Mouse (Mus musculus) G1E (cell line): ENCODE results near the gene Bhlha9. TPM values are rescaled to one million over a fixed set of nuclear protein-coding genes. Genes with fewer than 3 reads are reported as not detected.

Experiments used
- ATAC-seq: 2 replicates; pipeline ENCODE4 v1.8.0; 2016; ENCODE audit warnings: mild to moderate bottlenecking; ENCODE audit not compliant: insufficient number of reproducible peaks, poor library complexity, low FRiP score, severe bottlenecking; ENCODE audit errors: extremely low read depth
- DNase-seq: peaks from one replicate; pipeline ENCODE4 v3.0.0; 2012; ENCODE audit warnings: low spot score
- H3K27me3 ChIP-seq: 2 replicates; pipeline ENCODE4 v1.6.1; 2012; ENCODE audit warnings: mild to moderate bottlenecking, low read length, inconsistent platforms; ENCODE audit not compliant: insufficient read depth
- H3K36me3 ChIP-seq: replicated peaks from 2 replicates; pipeline ENCODE3; 2012; ENCODE audit warnings: mild to moderate bottlenecking, inconsistent platforms
- H3K4me1 ChIP-seq: 2 replicates; pipeline ENCODE4 v1.6.1; 2012; ENCODE audit warnings: low read depth, low read length, inconsistent platforms, mixed read lengths; ENCODE audit not compliant: insufficient read depth
- H3K4me3 ChIP-seq: 2 replicates; pipeline ENCODE4 v1.5.1; 2012; ENCODE audit warnings: low read depth, mild to moderate bottlenecking, inconsistent platforms, low read length, moderate library complexity, mixed read lengths
- H3K9me3 ChIP-seq: replicated peaks from 2 replicates; pipeline ENCODE4 v1.6.1; 2012; ENCODE audit warnings: inconsistent platforms
- CTCF ChIP-seq: IDR thresholded peaks from 2 replicates; pipeline ENCODE4 v1.5.1; 2012; ENCODE audit warnings: low read depth, low read length, inconsistent platforms, mixed read lengths
- GATA1 ChIP-seq: IDR thresholded peaks from 2 replicates; pipeline ENCODE4 v1.6.1; 2012; ENCODE audit warnings: borderline replicate concordance, low read length, inconsistent platforms, mixed read lengths
- GATA2 ChIP-seq: IDR thresholded peaks from 2 replicates; pipeline ENCODE4 v1.6.1; 2012; ENCODE audit warnings: low read depth, low read length, inconsistent platforms, borderline replicate concordance
- POLR2AphosphoS5 ChIP-seq: IDR thresholded peaks from 2 replicates; pipeline ENCODE4 v1.6.1; 2012; ENCODE audit warnings: low read depth, low read length, inconsistent platforms; ENCODE audit not compliant: insufficient replicate concordance
- TAL1 ChIP-seq: conservative IDR thresholded peaks from 2 replicates; pipeline ENCODE4 v1.6.1; 2012; ENCODE audit warnings: low read depth, low read length, inconsistent platforms, mixed read lengths
- polyA plus RNA-seq: library from polyadenylated mRNA; stranded (reverse); fragments of >175 nt; gene quantifications from 2 replicates; pipeline ENCODE4 v1.2.3, GENCODE M21; 2012
- total RNA-seq, 2 experiments: library from RNA; stranded (forward) in 1 of 2; stranded (reverse) in 1 of 2; fragments of 200-1000 nt in 1 of 2; fragments of >200 nt in 1 of 2; fragmentation: Nextera tagmentation in 1 of 2; gene quantifications; 2 replicates each; pipeline ENCODE4 v1.2.3; 2014 to 2017

Gene Bhlha9
- total RNA-seq (2014; fragmentation: Nextera tagmentation): not detected in 2 replicates
- not detected in 2 replicates for total RNA-seq (2017)
- polyA plus RNA-seq: not detected in 2 replicates

- peaks cover 5% of the 10 kb centered on the region; the same call in 1 of the 2 replicates for H3K4me1 ChIP-seq
- 0 out of 2 replicates have a peak within 1 kb of the TSS, but pooled peaks have one; percentile 2 for H3K4me3 ChIP-seq
- TF ChIP-seq GATA1 (no peak), POLR2AphosphoS5 (no peak), GATA2 (no peak), TAL1 (no peak), CTCF (no peak)
- DNase-seq (no peak), ATAC-seq (no peak)
- H3K27me3 ChIP-seq: peaks cover 24% of the 10 kb centered on the region
- no peaks in the 10 kb centered on the region for H3K9me3 ChIP-seq
- H3K36me3 ChIP-seq: no peaks in the 10 kb centered on the region
Observed at GRCm38 (mm10) chr11:76671871-76672475, at the start of gene Bhlha9. Gene Bhlha9 (plus strand): TSS chr11:76672470.

- H3K4me1 ChIP-seq: no peaks in the 10 kb centered on the region; the same call in 1 of the 2 replicates
- ATAC-seq: no peak
- no peak overlapping the region for H3K4me3 ChIP-seq
- H3K27me3 ChIP-seq: peaks cover 19% of the 10 kb centered on the region; the same call in 1 of the 2 replicates
- TF ChIP-seq POLR2AphosphoS5 (no peak), GATA1 (no peak), GATA2 (no peak), TAL1 (no peak), CTCF (no peak)
- H3K9me3 ChIP-seq: no peaks in the 10 kb centered on the region; the same call in 1 of the 2 replicates
- DNase-seq: no peak
- H3K36me3 ChIP-seq: no peaks in the 10 kb centered on the region
Observed at GRCm38 (mm10) chr11:76622566-76623205, 49.6 kb upstream of the Bhlha9 start.

DNA sequence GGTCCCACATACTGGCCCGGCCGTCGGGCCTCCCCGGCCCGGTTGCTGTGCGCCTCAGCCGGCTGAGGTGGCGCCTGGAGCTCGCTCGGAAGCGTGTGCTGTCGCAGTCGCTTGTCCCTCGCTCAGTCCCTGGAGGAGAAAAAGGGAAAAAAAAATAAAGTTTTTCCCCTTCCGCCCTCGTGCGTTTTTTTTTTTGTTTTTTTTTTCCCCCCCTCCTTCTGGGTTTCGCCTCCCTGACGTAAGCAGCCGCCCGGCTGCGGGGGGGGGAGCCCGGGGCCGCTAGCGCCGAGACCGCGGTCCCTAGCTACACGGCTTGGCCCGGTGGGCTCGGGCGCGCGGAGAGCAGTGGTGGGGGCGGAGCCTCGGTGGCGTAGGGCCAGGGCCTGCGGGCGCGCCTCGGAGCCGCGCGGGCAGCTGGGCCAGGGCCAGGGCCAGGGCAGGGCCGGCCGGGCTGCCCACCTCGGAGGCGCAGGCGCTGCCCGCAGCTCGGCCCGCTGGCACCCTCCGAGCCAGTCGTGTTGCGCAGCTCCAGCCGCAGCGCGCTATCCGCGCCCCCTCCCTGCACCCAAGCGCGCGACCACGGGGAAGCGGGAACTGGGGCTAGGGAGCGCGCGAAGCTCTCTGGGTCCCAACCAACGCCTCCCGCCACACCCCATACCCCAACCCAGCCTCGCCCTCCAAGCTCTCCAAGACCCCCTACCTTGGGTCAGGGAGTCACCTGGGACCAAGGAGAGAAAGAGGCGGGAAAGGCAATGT is 48.9 kb upstream of the Bhlha9 start:
- TF ChIP-seq TAL1 (no peak), GATA1 (no peak), POLR2AphosphoS5 (no peak), CTCF (no peak), GATA2 (no peak)
- Histone ChIP-seq H3K4me1 (no peaks in the 10 kb centered on the region; the same call in 1 of the 2 replicates), H3K36me3 (no peaks in the 10 kb centered on the region), H3K4me3 (no peak overlapping the region), H3K27me3 (peaks cover 19% of the 10 kb centered on the region; the same call in 1 of the 2 replicates), H3K9me3 (no peaks in the 10 kb centered on the region; the same call in 1 of the 2 replicates)
- ATAC-seq (no peak), DNase-seq (no peak)

DNA sequence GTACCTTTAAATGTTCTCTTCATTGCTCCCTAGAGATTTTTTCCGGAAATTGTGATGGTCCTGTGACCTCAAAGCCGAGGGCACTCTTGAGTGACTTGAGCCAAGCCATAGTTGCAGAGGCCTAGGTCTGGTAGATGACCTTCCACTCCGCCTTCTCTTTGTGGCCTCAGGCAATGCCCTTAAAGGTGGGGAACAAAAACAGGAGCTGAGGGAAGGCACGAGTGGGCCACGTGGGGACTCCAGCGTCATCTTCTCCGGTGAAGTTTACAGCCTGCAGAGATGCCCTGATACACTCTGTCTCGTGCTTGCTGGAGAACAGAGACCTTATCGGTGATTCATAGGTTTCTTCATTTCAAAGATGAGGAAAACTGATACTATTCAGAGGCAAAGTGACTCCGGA is 48.2 kb upstream of the Bhlha9 start:
- Histone ChIP-seq H3K27me3 (peaks cover 22% of the 10 kb centered on the region; the same call in 1 of the 2 replicates), H3K9me3 (no peaks in the 10 kb centered on the region; the same call in 1 of the 2 replicates), H3K4me1 (no peaks in the 10 kb centered on the region; the same call in 1 of the 2 replicates), H3K4me3 (no peak overlapping the region), H3K36me3 (no peaks in the 10 kb centered on the region)
- no peak for ATAC-seq
- TF ChIP-seq GATA2 (no peak), TAL1 (no peak), GATA1 (no peak), CTCF (no peak), POLR2AphosphoS5 (no peak)
- DNase-seq: no peak

DNA sequence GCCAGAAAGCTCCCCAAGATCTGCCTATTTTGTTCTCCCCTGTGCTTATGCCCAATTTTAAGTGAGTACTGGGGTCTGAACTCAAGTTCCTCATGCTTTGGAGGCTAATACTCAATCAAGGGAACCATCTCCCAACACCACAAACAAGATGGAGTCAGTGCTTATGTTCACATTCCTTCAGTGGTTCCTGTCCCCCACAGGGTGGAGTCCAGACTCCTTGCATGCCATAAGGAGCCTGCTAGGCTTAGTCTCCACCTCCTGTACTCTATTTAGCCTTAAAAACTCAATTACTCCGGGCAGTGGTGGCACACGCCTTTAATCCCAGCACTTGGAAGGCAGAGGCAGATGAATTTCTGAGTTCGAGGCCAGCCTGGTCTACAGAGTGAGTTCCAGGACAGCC is 47.4 kb upstream of the Bhlha9 start:
- no peaks in the 10 kb centered on the region; the same call in 1 of the 2 replicates for H3K4me1 ChIP-seq
- H3K36me3 ChIP-seq: no peaks in the 10 kb centered on the region
- TF ChIP-seq POLR2AphosphoS5: no peak
- no peak for TF ChIP-seq TAL1
- no peak for DNase-seq
- H3K27me3 ChIP-seq: peaks cover 24% of the 10 kb centered on the region; the same call in 1 of the 2 replicates
- no peak overlapping the region for H3K4me3 ChIP-seq
- no peak for ATAC-seq
- no peaks in the 10 kb centered on the region; the same call in 1 of the 2 replicates for H3K9me3 ChIP-seq

DNA sequence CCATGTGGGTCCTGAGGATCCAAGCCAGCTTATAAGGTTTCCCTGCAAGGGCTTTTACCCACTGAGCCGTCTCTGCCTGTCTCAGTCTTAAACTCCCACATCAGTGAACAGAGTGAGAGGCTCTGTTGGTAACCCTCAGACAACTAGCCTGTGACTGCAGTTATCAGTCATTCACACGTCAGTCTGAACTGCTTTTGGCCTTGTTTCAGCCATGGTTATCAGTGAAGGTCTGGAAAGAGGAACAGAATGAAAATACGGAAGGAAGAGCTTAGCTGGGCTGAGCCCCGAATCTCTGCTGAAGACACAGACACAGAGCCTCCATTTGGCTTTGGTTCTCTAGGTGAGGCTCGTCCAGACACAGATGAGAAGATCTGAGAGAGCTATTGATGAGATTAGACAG is 43.7 kb upstream of the Bhlha9 start:
- TF ChIP-seq POLR2AphosphoS5: no peak
- no peak for TF ChIP-seq GATA2
- TF ChIP-seq TAL1: no peak
- no peak for TF ChIP-seq CTCF
- TF ChIP-seq GATA1: no peak
- no peaks in the 10 kb centered on the region for H3K9me3 ChIP-seq
- ATAC-seq (no peak), DNase-seq (no peak)
- no peaks in the 10 kb centered on the region for H3K4me1 ChIP-seq
- H3K4me3 ChIP-seq: no peak overlapping the region
- H3K36me3 ChIP-seq: no peaks in the 10 kb centered on the region
- peaks cover 13% of the 10 kb centered on the region; the same call in 1 of the 2 replicates for H3K27me3 ChIP-seq
